Mouse (Mus musculus): ENCODE measurements around the gene Krtap4-7. TPM values are rescaled to one million over a fixed set of nuclear protein-coding genes. Genes with fewer than 3 reads are reported as not detected.
"Not testable (repeated sequence)": the region's sequence is repeated elsewhere in the genome, so short reads cannot be mapped to it uniquely, and the experiment has no call there.

Krtap4-7 gene
- not detected in 2 replicates for total RNA-seq (2014; fragmentation: Nextera tagmentation)
- not detected in 2 replicates for total RNA-seq (2017)

- ATAC-seq (replicated peaks; ENCODE audit: low FRiP score, low TSS enrichment, poor library complexity, severe bottlenecking): not testable (repeated sequence)
Observed at GRCm38 (mm10) chr11:99643635-99644139, at the start of gene Krtap4-7. Krtap4-7 (minus strand) TSS chr11:99644089.

GRCm38 (mm10) chr11:99690463-99690862, 46.6 kb upstream of the Krtap4-7 start, which contains the start of gene Gm14190:
Gm14190 (minus strand) TSS chr11:99690740.
- no peak for ATAC-seq (replicated peaks; ENCODE audit: low FRiP score, low TSS enrichment, poor library complexity, severe bottlenecking)

- not testable (repeated sequence) for ATAC-seq (replicated peaks; ENCODE audit: low FRiP score, low TSS enrichment, poor library complexity, severe bottlenecking)
Observed at GRCm38 (mm10) chr11:99685235-99685634, 41.3 kb upstream of the Krtap4-7 start.

GRCm38 (mm10) chr11:99683481-99683880, 39.6 kb upstream of the Krtap4-7 start:
- no peak for ATAC-seq (replicated peaks; ENCODE audit: low FRiP score, low TSS enrichment, poor library complexity, severe bottlenecking)

- no peak for ATAC-seq (replicated peaks; ENCODE audit: low FRiP score, low TSS enrichment, poor library complexity, severe bottlenecking)
Observed at GRCm38 (mm10) chr11:99665860-99666259, 22.0 kb upstream of the Krtap4-7 start, which contains the start of gene Krtap4-6. Krtap4-6 (minus strand) TSS chr11:99665960.

- ATAC-seq (replicated peaks; ENCODE audit: low FRiP score, low TSS enrichment, poor library complexity, severe bottlenecking): no peak
Observed at GRCm38 (mm10) chr11:99662802-99663201, 18.9 kb upstream of the Krtap4-7 start.

- no peak for ATAC-seq (replicated peaks; ENCODE audit: low FRiP score, low TSS enrichment, poor library complexity, severe bottlenecking)
Observed at GRCm38 (mm10) chr11:99659256-99659655, 15.4 kb upstream of the Krtap4-7 start.

GRCm38 (mm10) chr11:99658467-99659010, 14.7 kb upstream of the Krtap4-7 start, which contains the start of gene Gm11563:
Gm11563 (minus strand) TSS chr11:99658960.
- not testable (repeated sequence) for ATAC-seq (replicated peaks; ENCODE audit: low FRiP score, low TSS enrichment, poor library complexity, severe bottlenecking)

GRCm38 (mm10) chr11:99657051-99657450, 13.2 kb upstream of the Krtap4-7 start:
- ATAC-seq (replicated peaks; ENCODE audit: low FRiP score, low TSS enrichment, poor library complexity, severe bottlenecking): no peak

- no peak for ATAC-seq (replicated peaks; ENCODE audit: low FRiP score, low TSS enrichment, poor library complexity, severe bottlenecking)
Observed at GRCm38 (mm10) chr11:99650136-99650535, 6.2 kb upstream of the Krtap4-7 start, which contains the start of gene Gm11555. Gm11555 (minus strand) TSS chr11:99650236.

GRCm38 (mm10) chr11:99646444-99646843, 2.6 kb upstream of the Krtap4-7 start:
- no peak for ATAC-seq (replicated peaks; ENCODE audit: low FRiP score, low TSS enrichment, poor library complexity, severe bottlenecking)

- no peak for ATAC-seq (replicated peaks; ENCODE audit: low FRiP score, low TSS enrichment, poor library complexity, severe bottlenecking)
Observed at GRCm38 (mm10) chr11:99644351-99644750, 462 bp upstream of the Krtap4-7 start.

GRCm38 (mm10) chr11:99640926-99641325, 3.0 kb downstream of the Krtap4-7 start:
- no peak for ATAC-seq (replicated peaks; ENCODE audit: low FRiP score, low TSS enrichment, poor library complexity, severe bottlenecking)

- ATAC-seq (replicated peaks; ENCODE audit: low FRiP score, low TSS enrichment, poor library complexity, severe bottlenecking): no peak
Observed at GRCm38 (mm10) chr11:99637086-99637485, 6.8 kb downstream of the Krtap4-7 start.

- ATAC-seq (replicated peaks; ENCODE audit: low FRiP score, low TSS enrichment, poor library complexity, severe bottlenecking): no peak
Observed at GRCm38 (mm10) chr11:99634653-99635134, 9.2 kb downstream of the Krtap4-7 start, which contains the start of gene Krtap4-2. Krtap4-2 (minus strand) TSS chr11:99635084.

- ATAC-seq (replicated peaks; ENCODE audit: low FRiP score, low TSS enrichment, poor library complexity, severe bottlenecking): no peak
Observed at GRCm38 (mm10) chr11:99633293-99633692, 10.6 kb downstream of the Krtap4-7 start.

- ATAC-seq (replicated peaks; ENCODE audit: low FRiP score, low TSS enrichment, poor library complexity, severe bottlenecking): no peak
Observed at GRCm38 (mm10) chr11:99630890-99631289, 13.0 kb downstream of the Krtap4-7 start.

- no peak for ATAC-seq (replicated peaks; ENCODE audit: low FRiP score, low TSS enrichment, poor library complexity, severe bottlenecking)
Observed at GRCm38 (mm10) chr11:99628138-99628537, 15.8 kb downstream of the Krtap4-7 start, which contains the start of gene Krtap4-1. Krtap4-1 (minus strand) TSS chr11:99628238.

- ATAC-seq (replicated peaks; ENCODE audit: low FRiP score, low TSS enrichment, poor library complexity, severe bottlenecking): no peak
Observed at GRCm38 (mm10) chr11:99620335-99620734, 23.6 kb downstream of the Krtap4-7 start, which contains the start of gene Gm11562. Gm11562 (minus strand) TSS chr11:99620435.

GRCm38 (mm10) chr11:99614796-99615363, 29.0 kb downstream of the Krtap4-7 start, which contains the start of gene Krtap2-4:
Krtap2-4 (minus strand) TSS chr11:99614846.
- ATAC-seq (replicated peaks; ENCODE audit: low FRiP score, low TSS enrichment, poor library complexity, severe bottlenecking): no peak

Measured in megakaryocyte-erythroid progenitor cell, adult 5-6 weeks (primary cell).